Mouse (Mus musculus): ENCODE data around the gene Hnrnpab. TPM values are rescaled to one million over a fixed set of nuclear protein-coding genes. Genes with fewer than 3 reads are reported as not detected.
A peak's percentile ranks its signal among the peaks of the same experiment; 100 is the strongest.
"Not testable (repeated sequence)": the region's sequence is repeated elsewhere in the genome, so short reads cannot be mapped to it uniquely, and the experiment has no call there.

Gene Hnrnpab
- polyA plus RNA-seq, 1 experiment from 2014 or later: 703 TPM

DNA sequence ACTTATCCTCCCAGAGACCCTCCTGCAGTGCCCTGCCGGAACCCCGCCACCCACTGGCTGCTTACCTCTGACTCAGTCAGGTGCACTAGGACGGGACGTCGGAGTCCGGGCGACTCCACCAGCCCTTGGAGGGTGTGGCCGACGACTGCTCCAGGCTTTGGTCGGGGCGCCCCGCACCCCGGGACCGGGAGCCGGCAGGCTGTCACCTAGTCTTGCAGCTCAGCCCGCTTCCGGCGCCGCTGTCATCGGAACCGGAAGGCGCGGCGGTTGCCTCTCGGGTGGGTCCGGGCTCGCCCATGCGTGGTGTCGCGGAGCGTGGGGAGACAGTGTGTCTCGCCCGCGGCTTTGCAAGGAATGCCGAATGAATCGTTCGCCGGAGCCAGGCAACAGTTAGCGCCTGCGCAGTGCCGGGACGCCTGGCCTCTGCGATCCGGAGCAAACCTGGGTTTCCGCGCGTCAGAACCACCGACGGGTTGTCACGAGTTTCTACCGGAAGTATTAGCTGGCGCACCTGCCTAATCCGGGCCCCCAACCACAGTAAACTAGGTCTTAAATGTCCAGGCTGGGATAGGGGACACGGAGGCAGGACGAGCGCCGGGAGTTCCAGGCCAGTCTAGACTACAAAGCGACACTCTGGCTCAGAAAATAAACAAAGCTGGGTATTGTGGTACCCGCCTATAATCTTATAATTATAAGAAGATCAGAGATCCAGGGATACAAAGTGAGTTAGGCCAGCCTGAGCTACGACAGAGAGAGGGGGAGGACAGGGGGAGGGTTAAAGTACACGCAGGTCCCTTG lies 29.1 kb upstream of the Hnrnpab start, which contains the start of gene Rmnd5b:
Gene Rmnd5b (minus strand): TSS at position 372 of the 798 bp plus-strand sequence.
- Histone ChIP-seq H3K27me3 (ENCODE audit: insufficient read depth, low read length) (no peaks in the 10 kb centered on the region), H3K9ac (peak within 1 kb of the TSS; percentile 64), H3K4me1 (ENCODE audit: insufficient read depth) (no peaks in the 10 kb centered on the region), H3K27ac (ENCODE audit: low read depth) (peak within 1 kb of the TSS; percentile 86), H3K36me3 (ENCODE audit: insufficient read depth) (no peaks in the 10 kb centered on the region), H3K4me3 (ENCODE audit: low read depth, low read length) (peak within 1 kb of the TSS; percentile 63), H3K4me2 (peak within 1 kb of the TSS; percentile 83), H3K9me3 (ENCODE audit: low read depth, low read length) (no peaks in the 10 kb centered on the region)
- WGBS: under 1% methylated on average over 61 of the region's 61 CpGs
- TF ChIP-seq CTCF (IDR thresholded peaks at IDR 0.05; ENCODE audit: low read depth): peak; percentile 29; the same call in 1 of the 2 replicates
- peak; percentile 77 for ATAC-seq (ENCODE audit: insufficient read depth)
- DNase-seq: peak; percentile 87

GRCm38 (mm10) chr11:51635127-51635524 lies 28.5 kb upstream of the Hnrnpab start:
- DNase-seq (no peak), ATAC-seq (ENCODE audit: insufficient read depth) (no peak)
- WGBS: 6% methylated on average over 6 of the region's 6 CpGs
- no peak for TF ChIP-seq CTCF (IDR thresholded peaks at IDR 0.05; ENCODE audit: low read depth)
- H3K36me3 ChIP-seq (ENCODE audit: insufficient read depth): no peaks in the 10 kb centered on the region
- no peaks in the 10 kb centered on the region for H3K4me1 ChIP-seq (ENCODE audit: insufficient read depth)
- H3K27ac ChIP-seq (ENCODE audit: low read depth): peak overlapping the region; percentile 86
- peak overlapping the region; percentile 83 for H3K4me2 ChIP-seq
- peak overlapping the region; percentile 63 for H3K4me3 ChIP-seq (ENCODE audit: low read depth, low read length)
- H3K9me3 ChIP-seq (ENCODE audit: low read depth, low read length): no peaks in the 10 kb centered on the region
- no peaks in the 10 kb centered on the region for H3K27me3 ChIP-seq (ENCODE audit: insufficient read depth, low read length)
- peak overlapping the region; percentile 64 for H3K9ac ChIP-seq

DNA sequence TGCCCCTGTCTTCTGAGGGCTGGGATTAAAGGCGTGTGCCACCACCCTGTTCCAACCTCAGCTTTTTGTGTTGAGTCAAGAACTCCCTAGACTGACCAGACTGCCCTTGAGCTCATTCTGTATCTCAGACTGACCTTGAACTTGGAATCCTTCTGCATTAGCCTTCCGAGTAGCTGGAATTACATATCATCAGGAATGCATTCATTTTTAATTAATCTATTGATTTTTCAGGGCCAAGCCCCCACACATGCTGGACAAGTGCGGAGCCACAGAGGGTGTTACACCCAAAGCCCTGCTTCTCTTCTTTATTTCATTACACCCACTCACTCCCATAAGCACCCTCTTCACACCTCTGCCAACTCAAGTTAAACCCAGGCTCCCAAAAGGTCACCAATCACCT lies 27.1 kb upstream of the Hnrnpab start:
- Histone ChIP-seq H3K4me1 (ENCODE audit: insufficient read depth) (no peaks in the 10 kb centered on the region), H3K27me3 (ENCODE audit: insufficient read depth, low read length) (no peaks in the 10 kb centered on the region), H3K4me2 (no peak overlapping the region), H3K36me3 (ENCODE audit: insufficient read depth) (peaks cover 8% of the 10 kb centered on the region), H3K9ac (no peak overlapping the region), H3K27ac (ENCODE audit: low read depth) (no peak overlapping the region), H3K9me3 (ENCODE audit: low read depth, low read length) (no peaks in the 10 kb centered on the region), H3K4me3 (ENCODE audit: low read depth, low read length) (no peak overlapping the region)
- DNase-seq (no peak), ATAC-seq (ENCODE audit: insufficient read depth) (no peak)
- TF ChIP-seq CTCF (IDR thresholded peaks at IDR 0.05; ENCODE audit: low read depth): no peak
- WGBS: 91% methylated on average over 3 of the region's 3 CpGs

- ATAC-seq (ENCODE audit: insufficient read depth); H3K27ac ChIP-seq (ENCODE audit: low read depth); H3K4me3 ChIP-seq (ENCODE audit: low read depth, low read length); H3K9ac ChIP-seq; H3K9me3 ChIP-seq (ENCODE audit: low read depth, low read length); DNase-seq; H3K27me3 ChIP-seq (ENCODE audit: insufficient read depth, low read length); H3K4me2 ChIP-seq; H3K4me1 ChIP-seq (ENCODE audit: insufficient read depth); H3K36me3 ChIP-seq (ENCODE audit: insufficient read depth): not testable (repeated sequence)
- WGBS: 95% methylated on average over 7 of the region's 7 CpGs
Observed at GRCm38 (mm10) chr11:51633200-51633599, 26.6 kb upstream of the Hnrnpab start.

GRCm38 (mm10) chr11:51632130-51632753 lies 25.6 kb upstream of the Hnrnpab start:
- H3K27me3 ChIP-seq (ENCODE audit: insufficient read depth, low read length): no peaks in the 10 kb centered on the region
- 82% methylated on average over 6 of the region's 6 CpGs for WGBS
- H3K36me3 ChIP-seq (ENCODE audit: insufficient read depth): peaks cover 14% of the 10 kb centered on the region
- DNase-seq: no peak
- H3K4me3 ChIP-seq (ENCODE audit: low read depth, low read length): no peak overlapping the region
- H3K9ac ChIP-seq: no peak overlapping the region
- no peaks in the 10 kb centered on the region for H3K9me3 ChIP-seq (ENCODE audit: low read depth, low read length)
- TF ChIP-seq CTCF (IDR thresholded peaks at IDR 0.05; ENCODE audit: low read depth): no peak
- H3K4me1 ChIP-seq (ENCODE audit: insufficient read depth): no peaks in the 10 kb centered on the region
- ATAC-seq (ENCODE audit: insufficient read depth): no peak
- no peak overlapping the region for H3K4me2 ChIP-seq
- H3K27ac ChIP-seq (ENCODE audit: low read depth): peak overlapping the region; percentile 8; the same call in 1 of the 2 replicates

DNA sequence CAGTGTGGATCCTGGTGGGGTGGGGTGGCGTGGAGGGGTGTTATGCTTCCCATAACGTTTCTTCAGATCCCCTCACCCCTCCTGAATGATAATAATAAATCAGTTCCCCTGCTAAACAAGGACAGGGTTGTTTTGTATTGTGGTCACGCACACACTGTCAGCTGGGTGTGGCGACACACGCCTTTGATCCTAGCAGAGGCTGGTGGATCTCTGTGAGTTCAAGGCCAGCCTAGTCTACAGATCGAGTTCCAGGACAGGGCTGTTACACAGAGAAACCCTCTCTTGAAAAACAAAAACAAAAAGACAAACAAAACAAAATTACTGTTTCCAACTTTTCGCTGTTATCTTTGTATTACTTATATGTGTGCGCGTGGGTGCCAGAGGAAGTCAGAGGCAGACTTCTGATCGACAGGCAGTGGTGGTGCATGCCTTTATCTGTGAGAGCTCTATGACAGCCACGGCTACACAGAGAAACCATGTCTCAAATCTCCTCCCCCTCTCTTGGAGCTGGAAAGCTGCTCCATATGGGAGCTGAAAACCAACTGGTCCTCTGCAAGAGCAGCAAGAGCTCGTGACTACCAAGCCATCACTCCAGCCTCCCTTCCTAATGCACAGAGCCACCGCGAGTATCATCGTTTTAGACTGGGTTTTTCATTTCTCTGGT lies 23.1 kb upstream of the Hnrnpab start:
- Histone ChIP-seq H3K27ac (ENCODE audit: low read depth) (no peak overlapping the region), H3K36me3 (ENCODE audit: insufficient read depth) (peaks cover 37% of the 10 kb centered on the region), H3K4me2 (no peak overlapping the region), H3K4me3 (ENCODE audit: low read depth, low read length) (no peak overlapping the region), H3K9ac (no peak overlapping the region), H3K9me3 (ENCODE audit: low read depth, low read length) (no peaks in the 10 kb centered on the region), H3K4me1 (ENCODE audit: insufficient read depth) (no peaks in the 10 kb centered on the region), H3K27me3 (ENCODE audit: insufficient read depth, low read length) (no peaks in the 10 kb centered on the region)
- TF ChIP-seq CTCF (IDR thresholded peaks at IDR 0.05; ENCODE audit: low read depth): no peak
- ATAC-seq (ENCODE audit: insufficient read depth): no peak
- no peak for DNase-seq
- 70% methylated on average over 15 of the region's 15 CpGs for WGBS

- ATAC-seq (ENCODE audit: insufficient read depth) (no peak), DNase-seq (no peak)
- H3K9ac ChIP-seq: no peak overlapping the region
- H3K4me3 ChIP-seq (ENCODE audit: low read depth, low read length): no peak overlapping the region
- H3K4me2 ChIP-seq: no peak overlapping the region
- H3K36me3 ChIP-seq (ENCODE audit: insufficient read depth): peaks cover 55% of the 10 kb centered on the region
- WGBS: 85% methylated on average over 8 of the region's 8 CpGs
- no peaks in the 10 kb centered on the region for H3K9me3 ChIP-seq (ENCODE audit: low read depth, low read length)
- no peak for TF ChIP-seq CTCF (IDR thresholded peaks at IDR 0.05; ENCODE audit: low read depth)
- no peaks in the 10 kb centered on the region for H3K27me3 ChIP-seq (ENCODE audit: insufficient read depth, low read length)
- no peak overlapping the region for H3K27ac ChIP-seq (ENCODE audit: low read depth)
- H3K4me1 ChIP-seq (ENCODE audit: insufficient read depth): no peaks in the 10 kb centered on the region
Observed at GRCm38 (mm10) chr11:51627907-51628306, 21.3 kb upstream of the Hnrnpab start.

All from lung, embryonic 14.5 days (tissue).